Mouse (Mus musculus): ENCODE measurements around the gene Tex46.

DNA sequence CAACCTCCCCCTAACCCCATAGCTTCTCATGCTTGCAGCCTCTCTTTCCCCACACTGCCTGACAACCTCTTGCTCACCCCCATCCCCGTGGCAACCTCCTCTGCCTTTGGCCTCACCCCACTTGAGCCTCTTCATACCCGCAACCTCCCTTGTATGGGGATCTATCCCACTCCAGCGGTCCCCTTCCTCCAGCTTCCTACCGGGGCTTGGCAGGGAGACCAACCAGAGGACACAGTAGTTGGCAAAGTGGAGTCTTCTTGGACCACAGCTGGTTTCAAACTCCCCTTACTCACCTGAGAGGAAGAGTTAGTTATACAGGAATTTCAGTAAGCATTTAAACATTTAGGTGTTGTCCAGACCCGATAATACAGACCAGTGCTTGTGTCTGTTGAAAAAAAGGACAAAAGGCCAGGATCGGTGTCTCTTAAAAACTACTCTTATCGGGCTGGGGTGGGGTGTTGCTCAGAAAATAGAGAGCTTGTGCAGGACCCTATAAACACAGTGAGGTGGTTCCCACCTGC, 28.1 kb downstream of the Tex46 start:
- TF ChIP-seq POLR2A (IDR thresholded peaks at IDR 0.05; ENCODE audit: insufficient read depth, low read depth, low read length) (no peak), CTCF (IDR thresholded peaks at IDR 0.05; ENCODE audit: insufficient read depth, low read depth, low read length) (no peak)

All from olfactory bulb, adult 2 months (tissue).